In genomic region chr14:76010102-76011061, GRCm38 (mm10) we compare ENCODE assay signal across 7 mouse cellular contexts. TPM values are rescaled to one million over a fixed set of nuclear protein-coding genes. Genes with fewer than 3 reads are reported as not detected.
DNase-seq lines count a peak whose midpoint lies in the region; ATAC-seq lines count a peak whose summit lies in the region.

Gtf2f2 (minus strand) TSS chr14:76010865.

- 1% methylated on average over 67 of the region's 67 CpGs for WGBS in intestine, embryonic 15.5 days
- 2% methylated on average over 67 of the region's 67 CpGs for WGBS in midbrain, embryonic 10.5 days

- intact Hi-C loops in gastrocnemius, postnatal 36 days (cut with DNase I) = loop anchor here (5.0 kb wide), 1 partner anchor 133 kb away; no protein-coding TSS in a partner anchor
- intact Hi-C loops in left cerebral cortex, postnatal 25 days (cut with DNase I) = no loop called here

- peak within 1 kb of the TSS; percentile 59 for H3K4me2 ChIP-seq in intestine, embryonic 15.5 days (replicated peaks)

- H3K27me3 ChIP-seq in intestine, embryonic 15.5 days (replicated peaks) = no peaks in the 10 kb centered on the region
- H3K27me3 ChIP-seq in midbrain, embryonic 10.5 days (ENCODE audit: low read depth, poor library complexity, severe bottlenecking) = no peaks in the 10 kb centered on the region; the same call in 1 of the 2 replicates

- peak within 1 kb of the TSS; percentile 88 for H3K4me3 ChIP-seq in intestine, embryonic 15.5 days (replicated peaks)
- peak within 1 kb of the TSS; percentile 88 for H3K4me3 ChIP-seq in midbrain, embryonic 10.5 days

- H3K27ac ChIP-seq in intestine, embryonic 15.5 days = peak within 1 kb of the TSS; percentile 73
- H3K27ac ChIP-seq in midbrain, embryonic 10.5 days (replicated peaks) = peak within 1 kb of the TSS; percentile 86

- ATAC-seq in intestine, embryonic 15.5 days = peak; percentile 96

- H3K36me3 ChIP-seq in intestine, embryonic 15.5 days = no peaks in the 10 kb centered on the region
- peaks cover 19% of the 10 kb centered on the region for H3K36me3 ChIP-seq in midbrain, embryonic 10.5 days

- H3K4me1 ChIP-seq in intestine, embryonic 15.5 days (replicated peaks) = 0 out of 2 replicates have a peak, but pooled peaks cover 8% of the 10 kb centered on the region
- H3K4me1 ChIP-seq in midbrain, embryonic 10.5 days = peaks cover 28% of the 10 kb centered on the region

- no peaks in the 10 kb centered on the region for H3K9me3 ChIP-seq in intestine, embryonic 15.5 days
- no peaks in the 10 kb centered on the region for H3K9me3 ChIP-seq in midbrain, embryonic 10.5 days (replicated peaks)

- peak within 1 kb of the TSS; percentile 79 for H3K9ac ChIP-seq in intestine, embryonic 15.5 days

- DNase-seq in adrenal gland, adult 2 months = peak; percentile 97
- DNase-seq in embryo, embryonic 11.5 days (ENCODE audit: low read depth, low spot score) = peak; percentile 94
- DNase-seq in gastrocnemius, postnatal 36 days = peak; percentile 94 to 95
- DNase-seq in left cerebral cortex, postnatal 25 days (ENCODE audit: low spot score in 2 of 2) = peak; percentile 92 to 95
- peak; percentile 94 for DNase-seq in midbrain, embryonic 10.5 days (ENCODE audit: low spot score)
- DNase-seq in right cerebral cortex, postnatal 4 days = peak; percentile 96

RNA-seq across cellular contexts. Expression of gene Gtf2f2, which starts in this region (rescaled TPM):
- total RNA-seq in adrenal gland, adult 2 months (2021) = 10 to 100 TPM; 21.4 to 24.0 TPM
- 1.3 and 2.5 TPM in 2 replicates for polyA plus RNA-seq in adrenal gland, adult 2 months (2012; rRNA removed)
- total RNA-seq in gastrocnemius, postnatal 36 days (2021) = 10 to 100 TPM; 10.8 to 13.5 TPM
- 34.7 and 37.2 TPM in 2 replicates for polyA plus RNA-seq in intestine, embryonic 15.5 days (2015; fragmentation: Nextera tagmentation; extraction: Ambion mirVana)
- 10 to 100 TPM; 13.5 to 16.2 TPM for total RNA-seq in left cerebral cortex, postnatal 25 days (2021)
- polyA plus RNA-seq in midbrain, embryonic 10.5 days (2016; fragmentation: Nextera tagmentation; extraction: Ambion mirVana) = 55.5 and 58.9 TPM in 2 replicates

Comparison
In these comparisons a context has a peak if more than half of its experiments do, and no peak if none do; other contexts are left out.
1. Peak in every context shown above with its lines: DNase-seq, ATAC-seq, H3K4me3 ChIP-seq and H3K27ac ChIP-seq.
2. RNA of gene Gtf2f2 (polyA plus RNA-seq): 55.5 to 58.9 TPM in midbrain, embryonic 10.5 days and 34.7 to 37.2 TPM in intestine, embryonic 15.5 days; 1.3 to 2.5 TPM in adrenal gland, adult 2 months; every median in the first group is over 10 times any median in the second.